Mouse (Mus musculus) cerebellum, postnatal 10 days (tissue): Measurements from ENCODE around the gene Nenf.

ENCODE experiments used
- DNase-seq, 2 experiments: peaks; one replicate each; pipeline ENCODE4 v3.0.0; 2021; ENCODE audit warnings: mixed read lengths in 2 of 2

Gene Nenf

DNA sequence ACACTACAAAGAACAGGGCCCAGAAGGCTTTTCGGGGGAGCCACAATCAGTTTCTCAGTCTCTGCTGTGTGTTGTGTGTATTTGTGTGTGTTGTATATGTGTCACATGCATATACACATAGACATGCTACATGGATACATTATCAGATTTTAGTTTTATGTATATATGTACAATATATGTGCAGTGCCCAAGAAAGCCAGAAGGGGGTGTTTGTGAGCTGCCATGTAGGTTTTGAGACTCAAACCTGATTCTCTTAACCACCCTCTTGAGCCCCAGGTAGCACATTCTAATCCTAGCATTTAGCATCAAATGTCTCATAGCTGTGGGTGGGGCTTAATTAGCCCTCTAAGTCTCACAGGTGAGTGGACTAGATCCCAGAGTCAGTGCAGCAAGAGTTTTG, 35.7 kb downstream of the Nenf start:
- DNase-seq = no peak

DNA sequence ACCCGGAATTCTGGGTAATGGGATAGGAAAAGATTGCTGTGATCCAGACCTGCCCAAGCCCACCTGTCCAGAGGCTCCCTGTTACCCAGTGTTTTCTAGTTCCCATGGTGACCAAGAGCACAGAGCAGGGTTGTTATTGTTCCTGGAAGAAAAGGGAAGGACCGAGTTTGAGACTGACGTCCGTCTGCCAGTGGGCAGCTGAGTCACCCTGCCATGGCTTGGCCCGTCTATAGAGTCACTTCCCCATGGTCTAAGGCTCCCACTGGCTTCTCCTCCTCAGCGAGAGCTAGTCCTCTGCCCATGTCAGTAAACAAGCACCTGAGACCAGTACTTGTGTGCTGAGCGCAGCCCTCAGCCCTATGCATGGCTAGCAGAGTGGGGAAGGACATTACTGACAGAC, 36.8 kb downstream of the Nenf start:
- no peak for DNase-seq

- no peak for DNase-seq
Measured at GRCm38 (mm10) chr1:191278324-191278723, 39.7 kb downstream of the Nenf start.

- DNase-seq = no peak
Measured at GRCm38 (mm10) chr1:191277549-191278059, 40.4 kb downstream of the Nenf start.

DNA sequence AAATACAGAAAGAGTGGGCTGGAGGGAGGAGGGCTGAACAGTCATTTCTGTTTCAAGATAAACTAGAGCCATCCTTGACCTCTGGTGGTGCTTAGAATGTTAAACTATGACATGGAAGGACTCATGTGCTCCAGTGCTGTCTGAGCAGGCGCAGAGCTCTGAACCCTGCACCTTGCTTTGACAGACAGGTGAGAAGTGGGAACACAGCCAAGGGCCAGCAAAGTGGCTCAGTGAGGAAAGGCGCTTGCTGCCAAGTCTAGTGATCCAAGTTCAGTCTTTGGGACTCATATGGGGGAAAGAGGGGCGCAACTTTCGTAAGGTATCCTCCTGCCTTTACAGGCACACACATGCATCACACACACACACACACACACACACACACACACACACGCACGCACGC, 41.8 kb downstream of the Nenf start:
- no peak for DNase-seq

- DNase-seq = peak; percentile 85 to 88
Measured at GRCm38 (mm10) chr1:191275527-191275926, 42.5 kb downstream of the Nenf start.

DNA sequence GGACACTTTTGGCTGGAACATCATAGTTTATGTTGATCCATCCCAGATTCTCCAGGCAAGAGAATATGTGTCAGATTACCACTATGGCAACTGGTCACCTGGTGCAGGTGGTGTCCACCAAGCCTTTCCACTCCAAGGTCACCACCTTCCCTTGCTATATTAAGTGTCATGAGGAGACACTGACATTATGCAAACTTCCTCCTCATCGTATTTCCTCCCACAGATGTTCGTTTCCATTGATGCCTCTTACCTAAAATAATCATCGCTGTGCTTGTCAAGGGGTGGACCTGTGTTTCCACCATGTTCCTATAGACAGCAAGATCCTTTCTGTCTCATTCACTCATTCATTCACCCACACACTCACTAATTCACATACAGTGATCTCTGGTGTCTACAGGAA, 45.3 kb downstream of the Nenf start:
- DNase-seq = no peak

DNA sequence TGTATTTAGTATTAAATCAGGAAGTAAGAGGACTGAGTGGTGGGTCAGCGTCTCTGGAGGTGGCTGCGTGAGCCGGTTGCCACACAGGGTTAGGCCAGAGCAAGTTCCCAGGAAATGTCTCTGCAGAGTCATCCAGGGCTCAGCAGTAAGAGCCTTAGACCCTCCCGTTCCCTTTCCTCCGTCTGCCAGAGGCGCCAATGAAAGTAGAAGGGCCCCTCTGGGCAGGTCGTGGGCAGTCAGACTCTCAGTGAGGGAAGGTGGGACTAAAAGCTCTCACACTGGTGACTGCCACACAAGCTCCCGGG, 48.4 kb downstream of the Nenf start:
- no peak for DNase-seq

GRCm38 (mm10) chr1:191268797-191269647, 49.0 kb downstream of the Nenf start:
- no peak for DNase-seq

DNA sequence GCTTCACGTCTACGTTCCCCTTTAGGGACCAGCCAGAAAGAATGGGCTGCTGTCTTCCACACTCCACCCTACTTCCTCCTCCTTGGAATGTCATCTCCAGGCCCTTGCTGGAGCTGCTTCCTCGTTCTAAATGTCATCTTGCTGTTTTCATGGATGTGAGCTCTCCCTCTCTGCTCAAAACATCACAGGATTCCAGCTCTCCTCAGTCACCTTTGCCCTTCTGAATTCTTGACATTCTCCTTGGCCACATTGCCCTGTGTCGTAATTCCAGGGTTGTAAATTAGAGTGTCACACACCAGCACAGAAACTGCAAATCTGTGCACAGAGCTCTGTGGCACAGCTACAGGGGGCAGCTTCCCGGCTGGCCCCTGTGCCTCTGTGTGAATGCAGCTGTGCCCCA, 50.1 kb downstream of the Nenf start:
- no peak for DNase-seq

GRCm38 (mm10) chr1:191267162-191267561, 50.8 kb downstream of the Nenf start:
- DNase-seq = no peak

DNA sequence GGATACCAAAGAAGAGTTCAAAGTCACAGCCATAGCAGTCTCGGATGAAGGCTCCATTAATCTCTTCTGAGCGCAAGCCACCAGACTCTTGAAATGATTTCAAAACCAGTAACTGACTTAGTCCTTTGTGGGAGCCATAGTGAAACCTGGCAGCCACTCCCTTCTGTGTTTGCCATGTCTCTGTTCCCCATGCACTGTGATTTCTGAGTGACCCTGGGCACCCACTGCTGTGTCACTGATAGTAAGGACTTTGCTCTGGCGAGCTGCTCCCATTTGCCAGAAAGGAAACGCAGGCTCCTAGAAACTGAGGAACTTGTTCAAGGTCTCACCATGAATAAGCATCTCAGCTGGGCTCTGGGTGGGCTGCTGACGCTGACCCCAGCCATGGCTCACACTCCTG, 54.5 kb downstream of the Nenf start:
- no peak for DNase-seq

- DNase-seq = no peak
Measured at GRCm38 (mm10) chr1:191261861-191262260, 56.1 kb downstream of the Nenf start.

GRCm38 (mm10) chr1:191259661-191260060, 58.3 kb downstream of the Nenf start:
- peak; percentile 63 to 75 for DNase-seq

DNA sequence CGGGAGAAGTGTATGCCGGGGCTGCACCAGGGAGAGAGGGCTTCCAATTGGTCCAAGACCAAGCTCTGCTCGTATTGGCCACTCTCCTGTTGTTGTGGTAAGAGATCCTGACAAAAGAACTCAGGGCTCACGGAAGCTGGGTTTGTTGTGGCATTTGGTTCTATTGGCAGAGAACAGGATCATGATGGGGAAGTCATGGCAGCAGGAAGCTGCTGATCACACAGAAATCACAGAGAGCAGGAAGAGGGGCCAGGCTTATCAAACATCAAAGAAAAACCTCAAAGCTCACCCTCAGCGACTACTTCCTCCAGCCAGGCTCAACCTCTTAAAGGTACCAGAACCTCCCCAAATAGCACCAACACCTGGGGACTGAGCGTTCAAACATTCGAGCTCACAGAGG, 58.9 kb downstream of the Nenf start:
- DNase-seq = no peak

- DNase-seq = no peak
Measured at GRCm38 (mm10) chr1:191258521-191258920, 59.5 kb downstream of the Nenf start.

DNA sequence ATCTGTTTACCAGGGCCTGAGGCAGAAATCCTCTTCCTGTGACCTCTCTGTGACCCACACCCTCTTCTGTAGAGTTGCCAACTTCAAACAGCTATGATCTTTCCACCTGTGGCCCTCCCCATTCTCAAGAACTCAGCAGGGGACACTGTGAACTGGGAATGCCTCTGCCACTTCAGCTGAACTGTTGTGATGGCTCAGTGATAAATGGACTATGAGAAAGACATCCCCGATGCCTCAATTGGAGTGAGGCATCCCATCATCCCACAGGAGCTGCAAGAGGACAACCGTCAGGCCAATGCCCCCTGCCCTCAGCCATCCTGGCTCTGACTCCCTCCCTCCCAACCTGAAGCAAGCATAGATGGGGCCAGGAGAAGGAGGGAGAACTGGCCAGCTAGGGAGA, 60.0 kb downstream of the Nenf start:
- no peak for DNase-seq

DNA sequence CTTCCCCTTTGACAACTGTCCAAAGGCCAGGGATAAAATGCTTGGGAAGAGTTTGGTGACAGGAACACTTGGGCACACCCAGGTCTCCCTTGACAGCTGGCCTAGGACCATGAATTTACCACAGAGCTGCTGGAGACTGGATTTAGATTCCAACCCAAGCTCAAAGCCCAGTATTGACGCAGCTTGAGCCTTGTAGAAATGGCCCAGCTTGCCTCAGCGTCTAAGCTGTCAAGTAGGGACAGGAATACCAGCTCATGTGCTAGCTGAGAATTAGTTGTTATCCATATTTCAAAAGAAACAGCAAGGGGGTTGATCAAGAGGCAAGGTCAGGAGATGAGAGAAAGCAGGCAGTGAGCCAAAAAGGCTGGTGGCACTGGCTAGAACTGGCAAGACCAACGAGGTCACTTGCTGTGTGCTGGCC, 60.6 kb downstream of the Nenf start:
- DNase-seq = peak; percentile 55 to 57
